Mouse (Mus musculus): ENCODE measurements around the gene Hic2.

DNA sequence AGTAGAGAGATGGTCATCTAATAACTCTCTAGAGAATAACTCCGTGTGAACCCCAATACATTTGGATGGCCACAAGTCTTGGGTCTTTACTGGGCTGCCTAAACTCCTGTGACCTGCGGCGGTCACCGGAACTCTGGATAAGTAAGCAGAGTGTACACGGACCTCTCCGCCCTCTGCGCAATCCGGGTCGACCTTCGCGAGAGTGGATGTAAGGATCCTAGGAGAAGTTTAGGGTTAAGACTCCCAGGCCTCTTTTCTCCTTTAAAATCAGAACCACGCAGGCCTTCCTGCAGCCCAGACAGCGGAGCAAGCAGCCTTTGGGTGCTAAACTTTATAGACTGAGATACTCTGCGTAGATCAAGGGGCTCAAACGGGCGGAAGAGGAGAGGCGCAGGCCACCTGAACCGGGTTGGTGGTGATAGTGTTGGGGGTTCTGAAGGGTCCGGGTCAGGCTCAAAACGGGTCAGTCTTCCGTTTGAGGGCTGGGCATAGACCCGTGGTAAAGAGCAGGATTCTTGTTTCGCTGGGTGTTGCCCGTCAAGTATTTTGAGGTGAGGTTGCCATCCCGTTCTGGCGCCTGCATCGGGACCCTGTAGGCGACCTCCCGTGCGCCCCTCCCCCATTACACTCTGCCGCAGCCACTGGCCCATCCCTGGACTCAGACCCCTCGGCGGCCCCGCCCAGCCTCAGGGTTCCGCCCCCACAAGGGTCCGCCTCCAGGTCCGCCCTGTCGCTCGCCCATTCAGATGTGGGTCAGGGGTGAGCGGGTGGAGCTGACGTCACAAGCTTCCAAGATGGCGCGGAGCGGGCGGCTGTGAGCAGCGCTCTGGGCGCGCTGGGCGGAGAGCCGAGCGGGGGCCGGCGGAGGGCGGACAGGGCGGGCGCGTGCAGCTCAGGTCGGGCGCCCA, at the start of gene Hic2:
- TF ChIP-seq CTCF (IDR thresholded peaks at IDR 0.05; ENCODE audit: low read depth) (no peak; the same call in 1 of the 2 replicates), EP300 (optimal IDR thresholded peaks at IDR 0.05) (no peak)
